Mouse (Mus musculus) erythroblast, embryonic 14.5 days (primary cell): ENCODE measurements around the gene Fbxo27.

ENCODE experiments used
- GATA1 ChIP-seq: IDR thresholded peaks from 2 replicates; pipeline ENCODE4 v1.6.1; 2012; ENCODE audit warnings: low read length, inconsistent platforms, mixed read lengths
- TAL1 ChIP-seq: IDR thresholded peaks from 3 replicates; pipeline ENCODE4 v1.6.1; 2012; ENCODE audit warnings: low read length, inconsistent platforms, mixed read lengths

DNA sequence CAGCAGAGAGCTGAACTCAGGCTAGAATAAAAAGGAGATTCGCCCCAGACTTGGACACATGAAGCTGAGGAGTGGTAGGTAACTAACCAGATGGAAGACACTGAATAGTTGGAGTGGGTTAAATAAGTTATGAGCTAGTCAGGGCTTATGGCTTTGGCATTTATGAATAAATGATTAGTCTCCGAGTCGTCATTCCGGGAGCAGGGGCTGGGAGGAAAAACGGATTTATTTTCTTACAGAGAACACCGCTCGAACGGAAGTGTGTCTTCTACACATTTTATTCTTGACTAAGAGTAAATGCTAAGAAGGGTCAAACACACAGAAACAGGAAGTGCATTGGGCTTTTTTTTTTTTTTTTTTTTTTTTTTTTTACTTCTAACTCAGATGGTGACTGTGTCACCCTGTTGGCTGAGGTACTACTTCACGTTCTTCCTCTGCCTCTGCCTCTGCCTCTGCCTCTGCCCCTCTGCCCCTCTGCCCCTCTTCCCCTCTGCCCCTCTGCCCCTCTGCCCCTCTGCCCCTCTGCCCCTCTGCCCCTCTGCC lies 10.0 kb downstream of the Fbxo27 start:
- TF ChIP-seq GATA1, result no peak
- no peak for TF ChIP-seq TAL1
